Mouse (Mus musculus): ENCODE results near the gene Ces1f. TPM values are rescaled to one million over a fixed set of nuclear protein-coding genes. Genes with fewer than 3 reads are reported as not detected.

The Ces1f gene
- 2.8 and 3.0 TPM in 2 replicates for polyA plus RNA-seq (2012; rRNA removed)

GRCm38 (mm10) chr8:93279556-93279955 is at the start of gene Ces1f:
Ces1f (minus strand) TSS chr8:93279747.
- Histone ChIP-seq H3K36me3 (ENCODE audit: control insufficient read depth, insufficient read depth, low read length) (no peaks in the 10 kb centered on the region), H3K4me1 (replicated peaks; ENCODE audit: control insufficient read depth, insufficient read depth, low read length) (no peaks in the 10 kb centered on the region), H3K27ac (ENCODE audit: control insufficient read depth, insufficient read depth, low read length) (no peak within 1 kb of the TSS), H3K27me3 (ENCODE audit: control insufficient read depth, insufficient read depth, low read length) (no peaks in the 10 kb centered on the region), H3K4me3 (ENCODE audit: control insufficient read depth, insufficient read depth, low read length) (no peak within 1 kb of the TSS)
- DNase-seq, result no peak
- TF ChIP-seq CTCF (IDR thresholded peaks at IDR 0.05; ENCODE audit: borderline replicate concordance, control insufficient read depth, extremely low read depth, insufficient read depth, low read length, poor library complexity) (no peak), POLR2A (IDR thresholded peaks at IDR 0.05; ENCODE audit: control insufficient read depth, extremely low read depth, insufficient read depth, low read length, poor library complexity) (no peak)
- WGBS, result 100% methylated on average over 1 of the region's 1 CpGs

GRCm38 (mm10) chr8:93325123-93325522 is 45.6 kb upstream of the Ces1f start:
- no peaks in the 10 kb centered on the region for H3K4me1 ChIP-seq (replicated peaks; ENCODE audit: control insufficient read depth, insufficient read depth, low read length)
- WGBS, result 81% methylated on average over 2 of the region's 2 CpGs
- H3K27me3 ChIP-seq (ENCODE audit: control insufficient read depth, insufficient read depth, low read length), result no peaks in the 10 kb centered on the region
- no peak overlapping the region for H3K4me3 ChIP-seq (ENCODE audit: control insufficient read depth, insufficient read depth, low read length)
- TF ChIP-seq POLR2A (IDR thresholded peaks at IDR 0.05; ENCODE audit: control insufficient read depth, extremely low read depth, insufficient read depth, low read length, poor library complexity), result no peak
- no peak for TF ChIP-seq CTCF (IDR thresholded peaks at IDR 0.05; ENCODE audit: borderline replicate concordance, control insufficient read depth, extremely low read depth, insufficient read depth, low read length, poor library complexity)
- no peaks in the 10 kb centered on the region for H3K36me3 ChIP-seq (ENCODE audit: control insufficient read depth, insufficient read depth, low read length)
- H3K27ac ChIP-seq (ENCODE audit: control insufficient read depth, insufficient read depth, low read length), result no peak overlapping the region
- DNase-seq, result no peak

- no peak for DNase-seq
- no peaks in the 10 kb centered on the region for H3K27me3 ChIP-seq (ENCODE audit: control insufficient read depth, insufficient read depth, low read length)
- no peak overlapping the region for H3K4me3 ChIP-seq (ENCODE audit: control insufficient read depth, insufficient read depth, low read length)
- TF ChIP-seq CTCF (IDR thresholded peaks at IDR 0.05; ENCODE audit: borderline replicate concordance, control insufficient read depth, extremely low read depth, insufficient read depth, low read length, poor library complexity) (no peak), POLR2A (IDR thresholded peaks at IDR 0.05; ENCODE audit: control insufficient read depth, extremely low read depth, insufficient read depth, low read length, poor library complexity) (no peak)
- no peak overlapping the region for H3K27ac ChIP-seq (ENCODE audit: control insufficient read depth, insufficient read depth, low read length)
- 87% methylated on average over 2 of the region's 2 CpGs for WGBS
- no peaks in the 10 kb centered on the region for H3K4me1 ChIP-seq (replicated peaks; ENCODE audit: control insufficient read depth, insufficient read depth, low read length)
- H3K36me3 ChIP-seq (ENCODE audit: control insufficient read depth, insufficient read depth, low read length), result no peaks in the 10 kb centered on the region
Measured at GRCm38 (mm10) chr8:93317031-93317430, 37.5 kb upstream of the Ces1f start.

GRCm38 (mm10) chr8:93315557-93315956 is 36.0 kb upstream of the Ces1f start:
- H3K27ac ChIP-seq (ENCODE audit: control insufficient read depth, insufficient read depth, low read length), result no peak overlapping the region
- DNase-seq, result no peak
- no peaks in the 10 kb centered on the region for H3K36me3 ChIP-seq (ENCODE audit: control insufficient read depth, insufficient read depth, low read length)
- 89% methylated on average over 2 of the region's 2 CpGs for WGBS
- no peaks in the 10 kb centered on the region for H3K27me3 ChIP-seq (ENCODE audit: control insufficient read depth, insufficient read depth, low read length)
- TF ChIP-seq POLR2A (IDR thresholded peaks at IDR 0.05; ENCODE audit: control insufficient read depth, extremely low read depth, insufficient read depth, low read length, poor library complexity), result no peak
- TF ChIP-seq CTCF (IDR thresholded peaks at IDR 0.05; ENCODE audit: borderline replicate concordance, control insufficient read depth, extremely low read depth, insufficient read depth, low read length, poor library complexity), result no peak
- H3K4me3 ChIP-seq (ENCODE audit: control insufficient read depth, insufficient read depth, low read length), result no peak overlapping the region
- no peaks in the 10 kb centered on the region for H3K4me1 ChIP-seq (replicated peaks; ENCODE audit: control insufficient read depth, insufficient read depth, low read length)

- Histone ChIP-seq H3K4me3 (ENCODE audit: control insufficient read depth, insufficient read depth, low read length) (no peak overlapping the region), H3K36me3 (ENCODE audit: control insufficient read depth, insufficient read depth, low read length) (no peaks in the 10 kb centered on the region), H3K4me1 (replicated peaks; ENCODE audit: control insufficient read depth, insufficient read depth, low read length) (no peaks in the 10 kb centered on the region), H3K27ac (ENCODE audit: control insufficient read depth, insufficient read depth, low read length) (no peak overlapping the region), H3K27me3 (ENCODE audit: control insufficient read depth, insufficient read depth, low read length) (no peaks in the 10 kb centered on the region)
- TF ChIP-seq CTCF (IDR thresholded peaks at IDR 0.05; ENCODE audit: borderline replicate concordance, control insufficient read depth, extremely low read depth, insufficient read depth, low read length, poor library complexity), result no peak
- no peak for TF ChIP-seq POLR2A (IDR thresholded peaks at IDR 0.05; ENCODE audit: control insufficient read depth, extremely low read depth, insufficient read depth, low read length, poor library complexity)
- 88% methylated on average over 2 of the region's 2 CpGs for whole genome bisulfite sequencing
- no peak for DNase-seq
Measured at GRCm38 (mm10) chr8:93283896-93284295, 4.3 kb upstream of the Ces1f start.

- DNase-seq, result no peak
- WGBS, result 79% methylated on average over 3 of the region's 3 CpGs
- H3K36me3 ChIP-seq (ENCODE audit: control insufficient read depth, insufficient read depth, low read length), result no peaks in the 10 kb centered on the region
- no peak overlapping the region for H3K27ac ChIP-seq (ENCODE audit: control insufficient read depth, insufficient read depth, low read length)
- no peak overlapping the region for H3K4me3 ChIP-seq (ENCODE audit: control insufficient read depth, insufficient read depth, low read length)
- H3K27me3 ChIP-seq (ENCODE audit: control insufficient read depth, insufficient read depth, low read length), result no peaks in the 10 kb centered on the region
- no peaks in the 10 kb centered on the region for H3K4me1 ChIP-seq (replicated peaks; ENCODE audit: control insufficient read depth, insufficient read depth, low read length)
- TF ChIP-seq POLR2A (IDR thresholded peaks at IDR 0.05; ENCODE audit: control insufficient read depth, extremely low read depth, insufficient read depth, low read length, poor library complexity), result no peak
Measured at GRCm38 (mm10) chr8:93282349-93282748, 2.8 kb upstream of the Ces1f start.

GRCm38 (mm10) chr8:93278176-93278805 is 1.3 kb downstream of the Ces1f start:
- TF ChIP-seq POLR2A (IDR thresholded peaks at IDR 0.05; ENCODE audit: control insufficient read depth, extremely low read depth, insufficient read depth, low read length, poor library complexity) (no peak), CTCF (IDR thresholded peaks at IDR 0.05; ENCODE audit: borderline replicate concordance, control insufficient read depth, extremely low read depth, insufficient read depth, low read length, poor library complexity) (no peak)
- no peak for DNase-seq
- Histone ChIP-seq H3K4me1 (replicated peaks; ENCODE audit: control insufficient read depth, insufficient read depth, low read length) (no peaks in the 10 kb centered on the region), H3K27me3 (ENCODE audit: control insufficient read depth, insufficient read depth, low read length) (no peaks in the 10 kb centered on the region), H3K36me3 (ENCODE audit: control insufficient read depth, insufficient read depth, low read length) (no peaks in the 10 kb centered on the region), H3K4me3 (ENCODE audit: control insufficient read depth, insufficient read depth, low read length) (no peak overlapping the region), H3K27ac (ENCODE audit: control insufficient read depth, insufficient read depth, low read length) (no peak overlapping the region)
- WGBS, result 90% methylated on average over 4 of the region's 4 CpGs

Data from thymus, adult 2 months (tissue).